Mouse (Mus musculus) forebrain, embryonic 16.5 days (tissue): Measurements from ENCODE around the gene Epha8. TPM values are rescaled to one million over a fixed set of nuclear protein-coding genes. Genes with fewer than 3 reads are reported as not detected.
A peak's percentile ranks its signal among the peaks of the same experiment; 100 is the strongest.

Source experiments
- ATAC-seq: fragments of 200-750 bp; cut with Nextera tagmentation; 2 replicates; pipeline ENCODE4 v1.8.0; 2017; ENCODE audit warnings: mild to moderate bottlenecking, moderate library complexity
- H3K27ac ChIP-seq: fragments of 300-500 bp; sonication (generic); 2 replicates; pipeline ENCODE4 v1.5.1; 2014; ENCODE audit warnings: low read length, control low read depth
- H3K27me3 ChIP-seq: fragments of 300-500 bp; sonication (generic); replicated peaks from 2 replicates; pipeline ENCODE4 v1.6.1; 2014; ENCODE audit warnings: low read length; ENCODE audit not compliant: control insufficient read depth, insufficient read depth
- H3K36me3 ChIP-seq: fragments of 300-500 bp; sonication (generic); 2 replicates; pipeline ENCODE4 v1.6.1; 2014; ENCODE audit not compliant: control insufficient read depth, insufficient read depth
- H3K4me1 ChIP-seq: fragments of 300-500 bp; sonication (generic); replicated peaks from 2 replicates; pipeline ENCODE4 v1.6.1; 2014; ENCODE audit warnings: low read length; ENCODE audit not compliant: control insufficient read depth, insufficient read depth
- H3K4me2 ChIP-seq: fragments of 300-500 bp; sonication (generic); 2 replicates; pipeline ENCODE4 v1.6.1; 2014; ENCODE audit warnings: mild to moderate bottlenecking, low read length, control low read depth
- H3K4me3 ChIP-seq: fragments of 300-500 bp; sonication (generic); replicated peaks from 2 replicates; pipeline ENCODE4 v1.5.1; 2014; ENCODE audit warnings: mild to moderate bottlenecking, low read length, control low read depth
- H3K9ac ChIP-seq: fragments of 300-500 bp; sonication (generic); replicated peaks from 2 replicates; pipeline ENCODE4 v1.6.1; 2014; ENCODE audit warnings: low read depth, low read length, control low read depth
- H3K9me3 ChIP-seq: fragments of 300-500 bp; sonication (generic); 2 replicates; pipeline ENCODE4 v1.6.1; 2016; ENCODE audit warnings: low read length; ENCODE audit not compliant: control insufficient read depth
- WGBS: fragments of 180-500 bp; shearing (Covaris S2); extraction: QIAGEN DNeasy Blood & Tissue Kit; methylation state at CpG from one replicate; pipeline ENCODE4 v1.1.7; 2014; 5-methylcytosine and 5-hydroxymethylcytosine counted together
- polyA plus RNA-seq: library from polyadenylated mRNA; unstranded; fragments of >200 nt; fragmentation: Nextera tagmentation; extraction: Ambion mirVana; gene quantifications from 2 replicates; pipeline ENCODE4 v1.2.1, GENCODE M21; 2015

Epha8 gene
- polyA plus RNA-seq = 3.7 and 6.7 TPM in 2 replicates

DNA sequence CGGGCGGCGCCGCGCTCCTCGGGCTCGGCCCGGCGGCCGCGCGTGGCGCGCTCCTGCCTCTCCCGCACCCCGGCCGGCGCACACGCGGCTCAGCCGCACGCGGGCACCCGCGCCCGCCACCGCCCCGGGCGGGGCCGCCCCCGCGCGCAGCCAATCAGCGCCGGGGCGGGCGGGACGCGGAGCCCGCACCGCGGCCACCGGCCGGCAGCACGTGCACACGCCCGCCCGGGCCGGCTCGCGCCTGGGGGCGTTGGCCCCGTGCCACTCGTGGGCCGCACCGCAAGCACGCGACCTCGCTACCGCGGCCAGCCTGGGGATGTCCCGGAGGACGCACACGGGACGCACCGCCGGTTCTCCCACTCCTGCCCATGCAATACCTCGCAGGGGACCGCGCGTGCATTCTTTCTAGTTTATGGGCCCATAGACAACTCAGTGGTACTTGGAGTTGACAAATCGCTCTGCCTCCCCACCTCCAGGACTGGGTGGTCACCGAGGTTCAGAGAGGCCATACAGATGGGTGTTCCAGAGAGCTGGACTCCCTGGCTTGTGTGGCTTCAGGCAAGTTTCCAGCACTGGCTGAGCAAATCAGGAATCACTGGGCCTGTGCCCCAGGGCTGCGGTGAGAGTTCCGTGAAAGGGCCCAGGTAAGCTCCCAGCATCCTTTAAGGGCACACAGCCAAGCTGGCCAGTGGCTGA, at the start of gene Epha8:
Gene Epha8 (minus strand): TSS at position 66 of the 696 bp plus-strand sequence.
- Histone ChIP-seq H3K27ac (no peak within 1 kb of the TSS), H3K9me3 (no peaks in the 10 kb centered on the region), H3K9ac (peak within 1 kb of the TSS; percentile 62), H3K4me2 (peak within 1 kb of the TSS; percentile 76), H3K4me1 (peaks cover 6% of the 10 kb centered on the region), H3K36me3 (no peaks in the 10 kb centered on the region), H3K4me3 (peak within 1 kb of the TSS; percentile 53), H3K27me3 (peaks cover 39% of the 10 kb centered on the region)
- peak; percentile 71 for ATAC-seq
- WGBS = 1% methylated on average over 53 of the region's 75 CpGs

DNA sequence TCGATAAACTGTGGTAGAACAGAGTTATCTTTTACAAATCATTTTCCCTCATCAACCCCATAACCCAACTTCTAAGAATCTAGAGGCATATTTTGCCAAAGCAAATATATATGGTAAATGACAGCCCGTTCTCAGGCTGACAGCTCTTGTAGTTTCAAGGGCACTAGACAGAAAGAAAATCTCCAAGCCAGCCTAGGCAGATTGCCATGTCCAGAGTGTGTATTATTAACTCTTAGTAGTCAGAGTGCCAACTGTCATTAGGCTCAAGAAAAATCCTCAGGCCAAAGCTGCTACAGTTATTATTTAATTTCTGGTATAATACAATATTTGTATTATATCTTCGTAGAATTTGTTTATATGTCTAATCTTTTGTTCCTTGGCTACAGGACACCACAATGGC, 45.2 kb upstream of the Epha8 start:
- H3K27me3 ChIP-seq = no peaks in the 10 kb centered on the region
- no peaks in the 10 kb centered on the region for H3K9me3 ChIP-seq
- H3K4me3 ChIP-seq = no peak overlapping the region
- no peaks in the 10 kb centered on the region for H3K36me3 ChIP-seq
- H3K27ac ChIP-seq = no peak overlapping the region
- no peak overlapping the region for H3K9ac ChIP-seq
- WGBS = 67% methylated on average over 3 of the region's 3 CpGs
- peaks cover 6% of the 10 kb centered on the region; the same call in 1 of the 2 replicates for H3K4me1 ChIP-seq
- no peak for ATAC-seq
- no peak overlapping the region for H3K4me2 ChIP-seq

DNA sequence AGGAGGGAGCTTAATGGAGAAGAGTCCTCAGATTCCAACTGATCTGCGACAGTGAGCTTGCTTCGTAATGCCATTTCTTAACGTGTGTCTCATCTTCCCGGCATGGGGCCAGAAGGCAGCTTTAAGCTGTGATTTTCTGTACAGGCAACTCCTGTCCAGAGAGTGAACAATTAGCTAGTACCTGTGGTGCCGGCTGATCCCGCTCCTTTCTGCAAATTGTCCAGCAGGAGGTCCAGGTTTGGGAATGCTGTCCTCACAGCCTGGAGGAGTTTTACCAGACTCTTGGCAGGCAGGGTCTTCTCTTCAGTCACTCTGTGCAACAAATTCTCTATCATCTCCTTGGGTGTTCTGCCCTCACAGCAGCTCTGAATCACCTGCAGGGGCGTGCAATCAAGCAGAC, 44.4 kb upstream of the Epha8 start:
- 76% methylated on average over 7 of the region's 7 CpGs for WGBS
- Histone ChIP-seq H3K4me1 (peaks cover 6% of the 10 kb centered on the region; the same call in 1 of the 2 replicates), H3K27ac (no peak overlapping the region), H3K9me3 (no peaks in the 10 kb centered on the region), H3K4me3 (no peak overlapping the region), H3K27me3 (no peaks in the 10 kb centered on the region), H3K36me3 (no peaks in the 10 kb centered on the region), H3K9ac (no peak overlapping the region), H3K4me2 (no peak overlapping the region)
- ATAC-seq = no peak

DNA sequence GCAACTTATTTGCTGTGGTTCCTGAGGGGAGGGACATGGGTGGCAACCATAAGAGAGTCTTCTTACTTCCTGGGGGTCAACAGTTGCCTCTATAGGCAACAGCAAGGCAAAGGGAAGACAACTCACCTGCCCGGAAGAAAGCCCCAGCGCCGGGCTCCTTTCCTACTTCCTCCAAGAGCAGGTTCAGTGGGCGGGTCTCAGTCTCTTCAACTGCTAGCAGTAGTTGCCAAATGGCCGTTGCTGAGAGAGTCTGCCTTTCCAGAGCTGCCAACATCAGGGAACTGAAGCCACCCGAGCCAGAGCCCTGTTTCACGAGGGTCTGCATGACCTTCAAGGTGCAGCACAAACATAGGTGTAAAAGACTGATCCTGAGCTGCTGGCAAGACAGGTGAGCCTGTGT, 41.8 kb upstream of the Epha8 start:
- Histone ChIP-seq H3K9me3 (no peaks in the 10 kb centered on the region), H3K4me1 (peaks cover 4% of the 10 kb centered on the region; the same call in 1 of the 2 replicates), H3K4me2 (no peak overlapping the region), H3K36me3 (peaks cover 5% of the 10 kb centered on the region; the same call in 1 of the 2 replicates), H3K4me3 (no peak overlapping the region), H3K27ac (no peak overlapping the region), H3K9ac (no peak overlapping the region), H3K27me3 (no peaks in the 10 kb centered on the region)
- ATAC-seq = no peak
- 81% methylated on average over 7 of the region's 7 CpGs for WGBS

DNA sequence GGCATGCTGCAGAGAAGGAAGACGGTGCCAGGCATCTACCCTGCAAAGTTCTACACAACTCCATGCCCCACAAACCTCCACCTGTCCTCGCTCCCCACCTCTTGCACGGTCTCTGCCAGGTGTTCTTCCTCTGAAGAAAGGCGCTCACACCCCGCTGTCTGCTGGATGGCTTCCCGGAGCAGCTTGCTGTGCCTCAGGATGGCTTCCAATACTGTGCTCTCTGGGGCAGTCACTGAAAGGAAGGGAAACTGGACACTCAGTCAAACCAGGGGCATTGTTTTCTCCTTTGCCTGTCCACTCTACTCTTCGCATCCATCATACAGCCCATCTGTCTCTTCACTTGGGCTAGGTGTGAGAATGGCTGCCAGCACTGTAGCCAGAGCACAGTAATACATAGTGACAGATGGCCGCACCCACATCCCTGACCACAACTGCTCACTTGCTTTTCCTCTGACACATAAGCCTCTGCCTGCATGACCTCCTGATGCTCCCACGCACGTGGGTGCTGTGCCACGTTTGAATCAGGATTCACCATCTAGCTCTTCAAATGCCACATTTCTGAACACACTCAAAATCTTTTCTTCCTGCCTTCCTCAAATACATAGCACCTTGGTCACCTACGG, 41.2 kb upstream of the Epha8 start:
- 88% methylated on average over 12 of the region's 12 CpGs for WGBS
- Histone ChIP-seq H3K4me1 (peaks cover 4% of the 10 kb centered on the region; the same call in 1 of the 2 replicates), H3K4me3 (no peak overlapping the region), H3K9ac (no peak overlapping the region), H3K9me3 (no peaks in the 10 kb centered on the region), H3K27ac (no peak overlapping the region), H3K4me2 (no peak overlapping the region), H3K36me3 (peaks cover 5% of the 10 kb centered on the region; the same call in 1 of the 2 replicates), H3K27me3 (no peaks in the 10 kb centered on the region)
- no peak for ATAC-seq

DNA sequence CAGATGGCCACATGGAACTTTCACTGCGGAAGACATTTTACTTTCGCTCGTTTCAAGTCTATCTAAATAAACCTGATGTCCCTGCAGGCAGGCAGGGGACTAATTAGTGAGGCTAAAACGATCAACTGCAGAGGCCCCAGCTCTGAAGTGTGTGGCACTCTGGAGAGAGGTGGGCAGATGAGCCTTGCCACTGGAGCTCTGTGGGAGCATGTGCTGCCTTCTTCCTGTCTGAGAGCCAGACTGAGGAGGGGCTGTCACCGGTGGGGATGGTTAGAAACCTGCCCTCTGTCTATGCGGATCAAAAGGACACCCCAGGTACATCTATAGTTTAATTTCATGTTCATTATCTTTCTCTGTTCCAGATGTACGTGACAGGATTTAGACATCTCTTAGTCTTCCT, 40.3 kb upstream of the Epha8 start:
- Histone ChIP-seq H3K4me3 (no peak overlapping the region), H3K4me1 (peaks cover 4% of the 10 kb centered on the region; the same call in 1 of the 2 replicates), H3K4me2 (no peak overlapping the region), H3K27ac (no peak overlapping the region), H3K9ac (no peak overlapping the region), H3K27me3 (no peaks in the 10 kb centered on the region), H3K36me3 (peaks cover 5% of the 10 kb centered on the region; the same call in 1 of the 2 replicates), H3K9me3 (no peaks in the 10 kb centered on the region)
- no peak for ATAC-seq
- WGBS = 64% methylated on average over 7 of the region's 7 CpGs

DNA sequence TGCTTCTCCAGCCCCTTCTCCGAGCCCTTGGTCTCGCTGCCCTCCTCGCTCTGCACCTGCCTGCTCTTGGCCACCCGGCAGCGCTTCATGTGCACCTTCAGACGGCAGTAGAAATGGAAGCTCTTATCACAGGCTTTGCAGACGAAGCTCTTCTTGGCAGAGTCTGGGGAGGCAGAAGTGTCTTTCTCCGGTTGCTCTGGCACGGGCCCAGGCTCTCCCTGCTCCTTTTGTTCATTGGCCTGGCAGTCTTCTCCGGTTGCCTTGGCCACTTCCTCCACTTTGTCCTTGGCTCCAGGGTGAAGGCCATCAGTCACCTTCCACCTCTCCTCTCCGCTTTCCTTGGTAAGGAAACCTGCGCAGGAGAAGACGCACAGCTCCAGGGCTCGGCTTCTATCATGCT, 38.7 kb upstream of the Epha8 start:
- Histone ChIP-seq H3K27me3 (no peaks in the 10 kb centered on the region), H3K4me1 (no peaks in the 10 kb centered on the region), H3K9ac (no peak overlapping the region), H3K36me3 (peaks cover 5% of the 10 kb centered on the region; the same call in 1 of the 2 replicates), H3K9me3 (no peaks in the 10 kb centered on the region), H3K4me2 (no peak overlapping the region), H3K4me3 (no peak overlapping the region), H3K27ac (no peak overlapping the region)
- WGBS = 70% methylated on average over 14 of the region's 14 CpGs
- ATAC-seq = no peak

DNA sequence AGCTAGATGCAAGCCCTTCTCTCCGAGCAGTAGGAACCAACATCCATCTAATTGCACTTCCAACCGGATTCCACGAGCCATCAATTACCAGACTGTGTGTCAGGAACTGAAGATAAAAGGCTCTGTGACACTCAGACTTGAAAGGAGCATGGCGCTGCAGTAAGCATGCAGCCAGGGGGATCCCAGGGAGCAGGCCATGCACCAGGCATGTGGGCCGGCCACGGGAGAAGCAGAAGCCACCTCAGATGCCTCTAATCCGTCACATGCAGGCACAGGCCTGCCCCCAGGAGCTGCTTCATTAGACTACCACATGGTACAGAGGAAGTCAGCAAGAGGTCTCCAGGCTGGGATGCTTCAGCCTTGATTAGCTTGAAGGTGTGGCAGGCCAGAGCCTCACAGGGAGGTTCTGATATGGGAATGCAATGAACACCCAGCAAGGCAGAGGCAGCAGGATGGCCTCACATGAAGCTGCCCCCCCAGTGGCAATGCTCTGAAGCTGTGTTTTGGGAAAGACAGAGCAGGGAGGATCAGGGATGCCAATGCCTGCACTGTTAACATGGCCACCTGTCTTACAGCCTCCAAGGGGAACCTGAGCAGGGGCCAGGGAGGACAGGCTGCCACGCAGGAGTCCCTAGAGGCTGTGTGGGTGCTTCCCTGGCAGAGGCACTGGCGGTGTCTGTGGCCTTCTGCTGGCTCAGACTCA, 25.5 kb upstream of the Epha8 start:
- Histone ChIP-seq H3K9ac (no peak overlapping the region), H3K4me3 (no peak overlapping the region), H3K27ac (no peak overlapping the region; the same call in 1 of the 2 replicates), H3K36me3 (0 out of 2 replicates have a peak, but pooled peaks cover 2% of the 10 kb centered on the region), H3K9me3 (no peaks in the 10 kb centered on the region), H3K4me2 (no peak overlapping the region), H3K27me3 (no peaks in the 10 kb centered on the region), H3K4me1 (0 out of 2 replicates have a peak, but pooled peaks cover 5% of the 10 kb centered on the region)
- ATAC-seq = no peak
- 57% methylated on average over 9 of the region's 9 CpGs for WGBS

DNA sequence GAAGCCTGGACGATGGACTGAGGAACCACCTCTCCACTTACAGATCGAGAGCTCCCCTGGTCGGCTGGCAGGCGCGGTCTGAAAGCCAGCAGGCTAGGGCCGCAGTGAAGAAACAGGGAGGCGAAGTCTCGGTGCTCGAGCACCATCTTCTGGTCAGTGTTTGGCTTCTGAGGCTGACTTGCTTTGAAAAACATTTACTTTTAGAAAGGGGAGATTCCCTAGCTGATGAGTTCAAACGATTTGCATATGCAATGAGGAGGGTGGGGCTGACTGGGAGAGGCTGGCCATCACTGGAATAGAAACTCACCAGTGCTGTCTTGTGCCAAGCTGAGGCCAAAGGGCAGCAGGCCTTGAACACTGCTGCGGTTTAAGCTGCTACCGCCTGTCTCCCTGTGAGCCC, 24.7 kb upstream of the Epha8 start:
- H3K9me3 ChIP-seq = no peaks in the 10 kb centered on the region
- no peaks in the 10 kb centered on the region for H3K36me3 ChIP-seq
- H3K4me3 ChIP-seq = no peak overlapping the region
- H3K27ac ChIP-seq = no peak overlapping the region
- peak; percentile 60 for ATAC-seq
- no peaks in the 10 kb centered on the region for H3K27me3 ChIP-seq
- no peak overlapping the region for H3K9ac ChIP-seq
- 7% methylated on average over 12 of the region's 12 CpGs for WGBS
- 0 out of 2 replicates have a peak, but pooled peaks cover 5% of the 10 kb centered on the region for H3K4me1 ChIP-seq
- H3K4me2 ChIP-seq = no peak overlapping the region
